Mouse (Mus musculus): ENCODE measurements at regions not wholly inside any gene's neighbourhood (a gene's known extent, or its start where the extent isn't known, plus 50 kb on each side); places are given as distances from the start of the nearest gene placed in this dataset.
"Not testable (repeated sequence)": the region's sequence is repeated elsewhere in the genome, so short reads cannot be mapped to it uniquely, and the experiment has no call there.

GRCm38 (mm10) chr13:85988633-85989032 is 58.1 kb downstream of the Cox7c start:
- DNase-seq: no peak

GRCm38 (mm10) chr13:85982089-85982488 is 64.6 kb downstream of the Cox7c start:
- no peak for DNase-seq

GRCm38 (mm10) chr13:85964005-85964404 is 82.7 kb downstream of the Cox7c start:
- not testable (repeated sequence) for DNase-seq

GRCm38 (mm10) chr13:85955284-85955683 is 91.4 kb downstream of the Cox7c start:
- no peak for DNase-seq

GRCm38 (mm10) chr13:85952896-85953295 is 93.8 kb downstream of the Cox7c start:
- DNase-seq: no peak

- no peak for DNase-seq
These were observed 119.6 kb downstream of the Cox7c start for GRCm38 (mm10) chr13:85926825-85927737.

- no peak for DNase-seq
These were observed 120.4 kb downstream of the Cox7c start for GRCm38 (mm10) chr13:85926323-85926722.

GRCm38 (mm10) chr13:85922696-85923095 is 124.0 kb downstream of the Cox7c start:
- no peak for DNase-seq

- peak; percentile 36 for DNase-seq
These were observed 144.9 kb downstream of the Cox7c start for GRCm38 (mm10) chr13:85901796-85902195.

GRCm38 (mm10) chr13:85897656-85898055 is 149.0 kb downstream of the Cox7c start:
- no peak for DNase-seq

- no peak for DNase-seq
These were observed 151.6 kb downstream of the Cox7c start for GRCm38 (mm10) chr13:85895141-85895540.

- not testable (repeated sequence) for DNase-seq
These were observed 156.9 kb downstream of the Cox7c start for GRCm38 (mm10) chr13:85889846-85890245.

GRCm38 (mm10) chr13:85882817-85883216 is 163.9 kb downstream of the Cox7c start:
- no peak for DNase-seq

GRCm38 (mm10) chr13:85863745-85864144 is 183.0 kb downstream of the Cox7c start:
- DNase-seq: no peak

GRCm38 (mm10) chr13:85848276-85848675 is 198.4 kb downstream of the Cox7c start:
- DNase-seq: peak; percentile 5

GRCm38 (mm10) chr13:85829894-85830293 is 216.8 kb downstream of the Cox7c start:
- DNase-seq: no peak

Data from adrenal gland, adult 8-10 months (tissue).